Mouse (Mus musculus): ENCODE results near the gene Rpl22.

DNA sequence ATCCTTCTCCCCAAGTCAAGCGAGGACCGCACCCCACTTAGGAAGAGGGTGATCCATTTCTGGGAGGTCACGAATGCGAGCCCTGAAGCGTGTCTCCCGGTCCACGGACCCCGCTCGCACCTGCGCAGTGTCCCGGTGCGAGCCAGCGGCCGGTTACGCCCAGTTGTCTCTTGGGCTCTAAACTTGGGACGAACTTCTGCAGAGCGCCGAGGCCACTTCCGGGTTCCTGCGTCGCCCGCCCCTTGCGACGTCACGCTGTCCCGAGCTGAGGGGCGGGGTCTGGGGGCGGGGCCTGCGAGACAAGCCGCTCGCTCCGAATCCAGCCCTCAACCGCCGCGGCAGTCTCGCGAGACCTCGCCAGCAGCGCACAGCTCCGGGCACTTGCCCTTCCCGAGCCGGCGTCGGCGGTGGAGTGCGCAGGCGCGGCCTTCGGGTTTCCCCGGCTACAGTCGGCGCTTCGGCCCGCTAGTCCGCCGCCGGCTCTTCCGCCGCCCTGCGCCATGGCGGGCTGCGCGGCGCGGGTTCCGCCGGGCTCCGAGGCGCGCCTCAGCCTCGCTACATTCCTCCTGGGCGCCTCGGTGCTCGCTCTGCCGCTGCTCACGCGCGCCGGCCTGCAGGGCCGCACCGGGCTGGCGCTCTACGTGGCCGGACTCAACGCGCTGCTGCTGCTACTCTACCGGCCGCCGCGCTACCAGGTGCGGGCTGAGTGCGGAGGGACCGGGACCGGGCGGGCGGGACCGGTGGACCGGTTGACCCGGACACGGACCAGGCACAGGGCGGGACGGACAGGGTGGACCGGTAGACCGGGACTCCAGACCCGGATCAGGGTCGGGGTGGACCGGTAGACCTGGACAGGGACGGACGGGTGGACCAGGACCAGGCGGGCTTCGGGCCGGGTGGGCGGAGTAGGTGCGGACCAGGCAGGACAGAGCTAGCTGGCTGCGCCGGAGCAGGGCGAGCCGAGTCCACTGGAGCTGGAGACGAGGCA lies 28.4 kb upstream of the Rpl22 start, which contains the start of gene Icmt:
- peak; percentile 83 for TF ChIP-seq POLR2A (IDR thresholded peaks at IDR 0.05; ENCODE audit: low read depth, low read length)
- TF ChIP-seq CTCF (IDR thresholded peaks at IDR 0.05; ENCODE audit: borderline replicate concordance, insufficient read depth, low read length): no peak
